22 mouse cellular contexts compared by ENCODE assay signal in genomic region chr12:53423631-53424030, GRCm38 (mm10).
DNase-seq lines count a peak whose midpoint lies in the region; ATAC-seq lines count a peak whose summit lies in the region.
"Had no signal": no experiment of that assay in that cellular context is flagged by ENCODE, and none has a peak within 500 bp of the region (broad histone marks: within the 10 kb centered on the region; RNA-seq: fewer than 3 reads in every experiment).

No protein-coding gene starts in this region.

- H3K9ac ChIP-seq in midbrain, embryonic 15.5 days, result no peak overlapping the region
- no peak overlapping the region for H3K9ac ChIP-seq in forebrain, embryonic 12.5 days
- H3K9ac ChIP-seq: embryonic facial prominence, embryonic 13.5 days; embryonic facial prominence, embryonic 15.5 days had no signal

- peak; percentile 78 for DNase-seq in 3T3-L1 (ENCODE audit: low read depth, low spot score)
- peak; percentile 79 for DNase-seq in Muller cell, postnatal 12 days (ENCODE audit: inconsistent ontology term)
- DNase-seq in fibroblast of lung, adult 2 months (ENCODE audit: low read depth), result peak; percentile 41
- no peak for DNase-seq in kidney, postnatal 14 days
- DNase-seq: adrenal gland, adult 2 months; adrenal gland, postnatal 10 days; adrenal gland, postnatal 25 days; cerebellum, adult 11 months; cerebellum, adult 18-20 months; cerebellum, adult 8-10 months; cerebellum, adult 9-11 months; cerebellum, postnatal 14 days; cerebellum, postnatal 36 days; embryo, embryonic 11 days had no signal

- H3K27ac ChIP-seq in midbrain, embryonic 15.5 days, result no peak overlapping the region
- H3K27ac ChIP-seq in forebrain, embryonic 12.5 days, result no peak overlapping the region
- H3K27ac ChIP-seq: embryonic facial prominence, embryonic 13.5 days; embryonic facial prominence, embryonic 15.5 days had no signal

- no peaks in the 10 kb centered on the region for H3K36me3 ChIP-seq in midbrain, embryonic 15.5 days (replicated peaks)
- H3K36me3 ChIP-seq in forebrain, embryonic 12.5 days (replicated peaks), result no peaks in the 10 kb centered on the region
- H3K36me3 ChIP-seq: embryonic facial prominence, embryonic 13.5 days; embryonic facial prominence, embryonic 15.5 days had no signal

- H3K27me3 ChIP-seq in midbrain, embryonic 15.5 days (replicated peaks), result no peaks in the 10 kb centered on the region
- no peaks in the 10 kb centered on the region for H3K27me3 ChIP-seq in forebrain, embryonic 12.5 days
- H3K27me3 ChIP-seq: embryonic facial prominence, embryonic 13.5 days; embryonic facial prominence, embryonic 15.5 days had no signal

- H3K4me1 ChIP-seq in midbrain, embryonic 15.5 days, result peaks cover 20% of the 10 kb centered on the region
- peaks cover 44% of the 10 kb centered on the region for H3K4me1 ChIP-seq in forebrain, embryonic 12.5 days
- H3K4me1 ChIP-seq: embryonic facial prominence, embryonic 13.5 days; embryonic facial prominence, embryonic 15.5 days had no signal

- H3K4me2 ChIP-seq in midbrain, embryonic 15.5 days, result no peak overlapping the region
- H3K4me2 ChIP-seq in forebrain, embryonic 12.5 days, result no peak overlapping the region
- H3K4me2 ChIP-seq: embryonic facial prominence, embryonic 13.5 days; embryonic facial prominence, embryonic 15.5 days had no signal

- no peaks in the 10 kb centered on the region for H3K9me3 ChIP-seq in midbrain, embryonic 15.5 days
- H3K9me3 ChIP-seq in forebrain, embryonic 12.5 days, result no peaks in the 10 kb centered on the region
- H3K9me3 ChIP-seq: embryonic facial prominence, embryonic 13.5 days; embryonic facial prominence, embryonic 15.5 days had no signal

- 73% methylated on average over 2 of the region's 2 CpGs for WGBS in midbrain, embryonic 15.5 days
- 80% methylated on average over 2 of the region's 2 CpGs for WGBS in forebrain, embryonic 12.5 days

- H3K4me3 ChIP-seq in midbrain, embryonic 15.5 days, result no peak overlapping the region
- H3K4me3 ChIP-seq in forebrain, embryonic 12.5 days (replicated peaks), result no peak overlapping the region
- H3K4me3 ChIP-seq: embryonic facial prominence, embryonic 13.5 days; embryonic facial prominence, embryonic 15.5 days; erythroblast, embryonic 14.5 days had no signal

- no peak for ATAC-seq in CD4-positive, CD25-positive, alpha-beta regulatory T cell, adult 4 months
- ATAC-seq in midbrain, embryonic 15.5 days (replicated peaks), result no peak
- ATAC-seq in forebrain, embryonic 12.5 days (ENCODE audit: low FRiP score), result no peak
- ATAC-seq: forebrain, embryonic 14.5 days; forebrain, embryonic 16.5 days had no signal
